Mouse (Mus musculus): ENCODE results near the gene Hs6st2. TPM values are rescaled to one million over a fixed set of nuclear protein-coding genes. Genes with fewer than 3 reads are reported as not detected.

The Hs6st2 gene
- 0.20 TPM for polyA plus RNA-seq (2012; fragmentation: generic; extraction: Trizol)
- long read RNA-seq, experiment 1: 0 reads
- long read RNA-seq, experiment 2, partial matches to known transcripts: 0 of 1 reads
- long read RNA-seq, experiment 2, other reads (novel, unspliced or antisense): 1 of 1 reads

- Histone ChIP-seq H3K79me2 (ENCODE audit: control insufficient read depth, insufficient read depth) (no peaks in the 10 kb centered on the region), H3K27me3 (ENCODE audit: control insufficient read depth, insufficient read depth, insufficient read length) (no peaks in the 10 kb centered on the region), H3K4me3 (ENCODE audit: insufficient read depth, poor library complexity, severe bottlenecking) (no peak within 1 kb of the TSS), H3K79me3 (ENCODE audit: low read depth) (no peaks in the 10 kb centered on the region), H3K36me3 (ENCODE audit: control insufficient read depth, insufficient read depth) (no peaks in the 10 kb centered on the region), H3ac (ENCODE audit: control insufficient read depth, insufficient read length, low read depth) (no peak within 1 kb of the TSS)
- no peak for TF ChIP-seq USF1 (IDR thresholded peaks at IDR 0.05; ENCODE audit: low read depth)
These were observed at the start of gene Hs6st2 for GRCm38 (mm10) chrX:51681756-51682155. Gene Hs6st2 (minus strand): TSS chrX:51681856.

- Histone ChIP-seq H3K36me3 (ENCODE audit: control insufficient read depth, insufficient read depth) (no peaks in the 10 kb centered on the region), H3K4me3 (ENCODE audit: insufficient read depth, poor library complexity, severe bottlenecking) (no peak overlapping the region), H3K79me2 (ENCODE audit: control insufficient read depth, insufficient read depth) (no peaks in the 10 kb centered on the region), H3K79me3 (ENCODE audit: low read depth) (no peaks in the 10 kb centered on the region), H3ac (ENCODE audit: control insufficient read depth, insufficient read length, low read depth) (no peak overlapping the region), H3K27me3 (ENCODE audit: control insufficient read depth, insufficient read depth, insufficient read length) (no peaks in the 10 kb centered on the region)
- TF ChIP-seq MAX (IDR thresholded peaks at IDR 0.05) (no peak), MYOD1 (IDR thresholded peaks at IDR 0.05; ENCODE audit: control insufficient read depth, insufficient read length, low read depth) (no peak), CTCF (IDR thresholded peaks at IDR 0.05; ENCODE audit: control insufficient read depth, insufficient read depth, insufficient read length) (no peak), FOSL1 (IDR thresholded peaks at IDR 0.05; ENCODE audit: insufficient read depth, low read length, poor library complexity, severe bottlenecking) (no peak), MYOG (IDR thresholded peaks at IDR 0.05; ENCODE audit: control insufficient read depth, extremely low read depth, insufficient read length) (no peak), CEBPB (IDR thresholded peaks at IDR 0.05; ENCODE audit: low read depth) (no peak), USF1 (IDR thresholded peaks at IDR 0.05; ENCODE audit: low read depth) (no peak)
These were observed 32.6 kb upstream of the Hs6st2 start for GRCm38 (mm10) chrX:51714086-51714745.

- Histone ChIP-seq H3K4me3 (ENCODE audit: insufficient read depth, poor library complexity, severe bottlenecking) (no peak overlapping the region), H3K27me3 (ENCODE audit: control insufficient read depth, insufficient read depth, insufficient read length) (no peaks in the 10 kb centered on the region), H3ac (ENCODE audit: control insufficient read depth, insufficient read length, low read depth) (no peak overlapping the region), H3K79me3 (ENCODE audit: low read depth) (no peaks in the 10 kb centered on the region), H3K36me3 (ENCODE audit: control insufficient read depth, insufficient read depth) (no peaks in the 10 kb centered on the region), H3K79me2 (ENCODE audit: control insufficient read depth, insufficient read depth) (no peaks in the 10 kb centered on the region)
- TF ChIP-seq USF1 (IDR thresholded peaks at IDR 0.05; ENCODE audit: low read depth) (no peak), CEBPB (IDR thresholded peaks at IDR 0.05; ENCODE audit: low read depth) (no peak), CTCF (IDR thresholded peaks at IDR 0.05; ENCODE audit: control insufficient read depth, insufficient read depth, insufficient read length) (no peak), FOSL1 (IDR thresholded peaks at IDR 0.05; ENCODE audit: insufficient read depth, low read length, poor library complexity, severe bottlenecking) (no peak), MAX (IDR thresholded peaks at IDR 0.05) (no peak), MYOG (IDR thresholded peaks at IDR 0.05; ENCODE audit: control insufficient read depth, extremely low read depth, insufficient read length) (no peak), MYOD1 (IDR thresholded peaks at IDR 0.05; ENCODE audit: control insufficient read depth, insufficient read length, low read depth) (no peak)
These were observed 31.3 kb upstream of the Hs6st2 start for GRCm38 (mm10) chrX:51712996-51713395.

- no peak overlapping the region for H3ac ChIP-seq (ENCODE audit: control insufficient read depth, insufficient read length, low read depth)
- H3K79me3 ChIP-seq (ENCODE audit: low read depth): no peaks in the 10 kb centered on the region
- H3K27me3 ChIP-seq (ENCODE audit: control insufficient read depth, insufficient read depth, insufficient read length): no peaks in the 10 kb centered on the region
- TF ChIP-seq CEBPB (IDR thresholded peaks at IDR 0.05; ENCODE audit: low read depth) (no peak), CTCF (IDR thresholded peaks at IDR 0.05; ENCODE audit: control insufficient read depth, insufficient read depth, insufficient read length) (no peak), MYOD1 (IDR thresholded peaks at IDR 0.05; ENCODE audit: control insufficient read depth, insufficient read length, low read depth) (no peak), USF1 (IDR thresholded peaks at IDR 0.05; ENCODE audit: low read depth) (no peak), MAX (IDR thresholded peaks at IDR 0.05) (no peak), MYOG (IDR thresholded peaks at IDR 0.05; ENCODE audit: control insufficient read depth, extremely low read depth, insufficient read length) (no peak)
- H3K36me3 ChIP-seq (ENCODE audit: control insufficient read depth, insufficient read depth): no peaks in the 10 kb centered on the region
- no peaks in the 10 kb centered on the region for H3K79me2 ChIP-seq (ENCODE audit: control insufficient read depth, insufficient read depth)
- H3K4me3 ChIP-seq (ENCODE audit: insufficient read depth, poor library complexity, severe bottlenecking): no peak overlapping the region
These were observed 21.2 kb upstream of the Hs6st2 start for GRCm38 (mm10) chrX:51702823-51703222.

GRCm38 (mm10) chrX:51699079-51699478 is 17.4 kb upstream of the Hs6st2 start:
- H3K79me2 ChIP-seq (ENCODE audit: control insufficient read depth, insufficient read depth): no peaks in the 10 kb centered on the region
- H3K4me3 ChIP-seq (ENCODE audit: insufficient read depth, poor library complexity, severe bottlenecking): no peak overlapping the region
- TF ChIP-seq MYOD1 (IDR thresholded peaks at IDR 0.05; ENCODE audit: control insufficient read depth, insufficient read length, low read depth) (no peak), CEBPB (IDR thresholded peaks at IDR 0.05; ENCODE audit: low read depth) (no peak), MYOG (IDR thresholded peaks at IDR 0.05; ENCODE audit: control insufficient read depth, extremely low read depth, insufficient read length) (no peak), FOSL1 (IDR thresholded peaks at IDR 0.05; ENCODE audit: insufficient read depth, low read length, poor library complexity, severe bottlenecking) (no peak), USF1 (IDR thresholded peaks at IDR 0.05; ENCODE audit: low read depth) (no peak), CTCF (IDR thresholded peaks at IDR 0.05; ENCODE audit: control insufficient read depth, insufficient read depth, insufficient read length) (no peak)
- H3K27me3 ChIP-seq (ENCODE audit: control insufficient read depth, insufficient read depth, insufficient read length): no peaks in the 10 kb centered on the region
- H3ac ChIP-seq (ENCODE audit: control insufficient read depth, insufficient read length, low read depth): no peak overlapping the region
- H3K36me3 ChIP-seq (ENCODE audit: control insufficient read depth, insufficient read depth): no peaks in the 10 kb centered on the region
- no peaks in the 10 kb centered on the region for H3K79me3 ChIP-seq (ENCODE audit: low read depth)

Measured in C2C12 (cell line).